Mouse (Mus musculus): Measurements from ENCODE around the gene Thap4. TPM values are rescaled to one million over a fixed set of nuclear protein-coding genes. Genes with fewer than 3 reads are reported as not detected.
"Not testable (repeated sequence)": the region's sequence is repeated elsewhere in the genome, so short reads cannot be mapped to it uniquely, and the experiment has no call there.

Gene Thap4
- polyA plus RNA-seq, 1 experiment from 2014 or later: 37.5 TPM

- no peak overlapping the region for H3K4me3 ChIP-seq (ENCODE audit: low read depth, low read length)
- H3K9me3 ChIP-seq (ENCODE audit: control insufficient read depth, low read length): no peaks in the 10 kb centered on the region
- WGBS: 90% methylated on average over 5 of the region's 5 CpGs
- no peak overlapping the region for H3K9ac ChIP-seq (ENCODE audit: low read length)
- H3K4me1 ChIP-seq (ENCODE audit: control insufficient read depth, insufficient read depth, low read length): no peaks in the 10 kb centered on the region
- H3K4me2 ChIP-seq: no peak overlapping the region
- H3K27me3 ChIP-seq (ENCODE audit: control insufficient read depth, insufficient read depth, low read length): no peaks in the 10 kb centered on the region
- DNase-seq (ENCODE audit: low spot score, missing footprints): no peak
- ATAC-seq (ENCODE audit: low FRiP score): no peak
- peaks cover 37% of the 10 kb centered on the region for H3K36me3 ChIP-seq (ENCODE audit: control insufficient read depth, insufficient read depth, low read length)
- no peak overlapping the region for H3K27ac ChIP-seq (ENCODE audit: low read depth, low read length)
These were observed 22.0 kb upstream of the Thap4 start for GRCm38 (mm10) chr1:93776686-93777085.

- no peak overlapping the region for H3K4me2 ChIP-seq
- no peak for ATAC-seq (ENCODE audit: low FRiP score)
- WGBS: 96% methylated on average over 3 of the region's 3 CpGs
- H3K27me3 ChIP-seq (ENCODE audit: control insufficient read depth, insufficient read depth, low read length): no peaks in the 10 kb centered on the region
- H3K4me1 ChIP-seq (ENCODE audit: control insufficient read depth, insufficient read depth, low read length): no peaks in the 10 kb centered on the region
- no peak overlapping the region for H3K4me3 ChIP-seq (ENCODE audit: low read depth, low read length)
- no peak overlapping the region for H3K27ac ChIP-seq (ENCODE audit: low read depth, low read length)
- H3K36me3 ChIP-seq (ENCODE audit: control insufficient read depth, insufficient read depth, low read length): peaks cover 5% of the 10 kb centered on the region
- H3K9me3 ChIP-seq (ENCODE audit: control insufficient read depth, low read length): no peaks in the 10 kb centered on the region
- DNase-seq (ENCODE audit: low spot score, missing footprints): no peak
- H3K9ac ChIP-seq (ENCODE audit: low read length): no peak overlapping the region
These were observed 15.2 kb upstream of the Thap4 start for GRCm38 (mm10) chr1:93769901-93770300.

GRCm38 (mm10) chr1:93767600-93767999 is 12.9 kb upstream of the Thap4 start:
- H3K4me1 ChIP-seq (ENCODE audit: control insufficient read depth, insufficient read depth, low read length): no peaks in the 10 kb centered on the region
- H3K9me3 ChIP-seq (ENCODE audit: control insufficient read depth, low read length): no peaks in the 10 kb centered on the region
- H3K36me3 ChIP-seq (ENCODE audit: control insufficient read depth, insufficient read depth, low read length): no peaks in the 10 kb centered on the region; the same call in 1 of the 2 replicates
- H3K4me3 ChIP-seq (ENCODE audit: low read depth, low read length): no peak overlapping the region
- ATAC-seq (ENCODE audit: low FRiP score): no peak
- DNase-seq (ENCODE audit: low spot score, missing footprints): no peak
- H3K4me2 ChIP-seq: no peak overlapping the region
- H3K27me3 ChIP-seq (ENCODE audit: control insufficient read depth, insufficient read depth, low read length): no peaks in the 10 kb centered on the region
- H3K9ac ChIP-seq (ENCODE audit: low read length): no peak overlapping the region
- H3K27ac ChIP-seq (ENCODE audit: low read depth, low read length): no peak overlapping the region
- 97% methylated on average over 6 of the region's 6 CpGs for WGBS

- Histone ChIP-seq H3K27ac (ENCODE audit: low read depth, low read length) (no peak overlapping the region), H3K27me3 (ENCODE audit: control insufficient read depth, insufficient read depth, low read length) (no peaks in the 10 kb centered on the region), H3K4me2 (no peak overlapping the region), H3K9me3 (ENCODE audit: control insufficient read depth, low read length) (no peaks in the 10 kb centered on the region), H3K4me3 (ENCODE audit: low read depth, low read length) (no peak overlapping the region), H3K4me1 (ENCODE audit: control insufficient read depth, insufficient read depth, low read length) (no peaks in the 10 kb centered on the region), H3K9ac (ENCODE audit: low read length) (no peak overlapping the region), H3K36me3 (ENCODE audit: control insufficient read depth, insufficient read depth, low read length) (no peaks in the 10 kb centered on the region; the same call in 1 of the 2 replicates)
- DNase-seq (ENCODE audit: low spot score, missing footprints) (no peak), ATAC-seq (ENCODE audit: low FRiP score) (no peak)
- WGBS: 96% methylated on average over 9 of the region's 9 CpGs
These were observed 10.4 kb upstream of the Thap4 start for GRCm38 (mm10) chr1:93764871-93765591.

- H3K9ac ChIP-seq (ENCODE audit: low read length); H3K27ac ChIP-seq (ENCODE audit: low read depth, low read length); H3K4me1 ChIP-seq (ENCODE audit: control insufficient read depth, insufficient read depth, low read length); H3K4me2 ChIP-seq; ATAC-seq (ENCODE audit: low FRiP score); H3K36me3 ChIP-seq (ENCODE audit: control insufficient read depth, insufficient read depth, low read length); H3K9me3 ChIP-seq (ENCODE audit: control insufficient read depth, low read length); H3K27me3 ChIP-seq (ENCODE audit: control insufficient read depth, insufficient read depth, low read length); H3K4me3 ChIP-seq (ENCODE audit: low read depth, low read length): not testable (repeated sequence)
- WGBS: 97% methylated on average over 3 of the region's 3 CpGs
- peak; percentile 53 for DNase-seq (ENCODE audit: low spot score, missing footprints)
These were observed 8.9 kb upstream of the Thap4 start for GRCm38 (mm10) chr1:93763531-93763930.

GRCm38 (mm10) chr1:93760076-93760475 is 5.4 kb upstream of the Thap4 start:
- Histone ChIP-seq H3K9me3 (ENCODE audit: control insufficient read depth, low read length) (no peaks in the 10 kb centered on the region), H3K4me3 (ENCODE audit: low read depth, low read length) (no peak overlapping the region), H3K27me3 (ENCODE audit: control insufficient read depth, insufficient read depth, low read length) (no peaks in the 10 kb centered on the region), H3K27ac (ENCODE audit: low read depth, low read length) (no peak overlapping the region), H3K36me3 (ENCODE audit: control insufficient read depth, insufficient read depth, low read length) (no peaks in the 10 kb centered on the region), H3K9ac (ENCODE audit: low read length) (no peak overlapping the region), H3K4me1 (ENCODE audit: control insufficient read depth, insufficient read depth, low read length) (peaks cover 3% of the 10 kb centered on the region; the same call in 1 of the 2 replicates), H3K4me2 (no peak overlapping the region)
- DNase-seq (ENCODE audit: low spot score, missing footprints) (peak; percentile 71), ATAC-seq (ENCODE audit: low FRiP score) (no peak)
- 94% methylated on average over 1 of the region's 1 CpGs for WGBS

- Histone ChIP-seq H3K27me3 (ENCODE audit: control insufficient read depth, insufficient read depth, low read length) (no peaks in the 10 kb centered on the region), H3K9ac (ENCODE audit: low read length) (no peak overlapping the region), H3K9me3 (ENCODE audit: control insufficient read depth, low read length) (no peaks in the 10 kb centered on the region), H3K4me2 (no peak overlapping the region; the same call in 1 of the 2 replicates), H3K27ac (ENCODE audit: low read depth, low read length) (no peak overlapping the region), H3K36me3 (ENCODE audit: control insufficient read depth, insufficient read depth, low read length) (no peaks in the 10 kb centered on the region), H3K4me1 (ENCODE audit: control insufficient read depth, insufficient read depth, low read length) (peaks cover 12% of the 10 kb centered on the region), H3K4me3 (ENCODE audit: low read depth, low read length) (no peak overlapping the region)
- no peak for ATAC-seq (ENCODE audit: low FRiP score)
- no peak for DNase-seq (ENCODE audit: low spot score, missing footprints)
These were observed 1.5 kb upstream of the Thap4 start for GRCm38 (mm10) chr1:93756154-93756553.

GRCm38 (mm10) chr1:93755618-93756017 is 954 bp upstream of the Thap4 start:
- no peaks in the 10 kb centered on the region for H3K9me3 ChIP-seq (ENCODE audit: control insufficient read depth, low read length)
- ATAC-seq (ENCODE audit: low FRiP score) (no peak), DNase-seq (ENCODE audit: low spot score, missing footprints) (no peak)
- H3K9ac ChIP-seq (ENCODE audit: low read length): peak overlapping the region; percentile 88
- H3K4me1 ChIP-seq (ENCODE audit: control insufficient read depth, insufficient read depth, low read length): peaks cover 12% of the 10 kb centered on the region
- no peak overlapping the region for H3K27ac ChIP-seq (ENCODE audit: low read depth, low read length)
- 47% methylated on average over 7 of the region's 7 CpGs for WGBS
- no peaks in the 10 kb centered on the region for H3K27me3 ChIP-seq (ENCODE audit: control insufficient read depth, insufficient read depth, low read length)
- no peaks in the 10 kb centered on the region for H3K36me3 ChIP-seq (ENCODE audit: control insufficient read depth, insufficient read depth, low read length)
- peak overlapping the region; percentile 94 for H3K4me3 ChIP-seq (ENCODE audit: low read depth, low read length)
- peak overlapping the region; percentile 91 for H3K4me2 ChIP-seq

- H3K36me3 ChIP-seq (ENCODE audit: control insufficient read depth, insufficient read depth, low read length): no peaks in the 10 kb centered on the region; the same call in 1 of the 2 replicates
- peak overlapping the region; percentile 91 for H3K4me2 ChIP-seq
- no peaks in the 10 kb centered on the region for H3K9me3 ChIP-seq (ENCODE audit: control insufficient read depth, low read length)
- H3K4me1 ChIP-seq (ENCODE audit: control insufficient read depth, insufficient read depth, low read length): peaks cover 12% of the 10 kb centered on the region
- H3K9ac ChIP-seq (ENCODE audit: low read length): peak overlapping the region; percentile 88
- DNase-seq (ENCODE audit: low spot score, missing footprints) (no peak), ATAC-seq (ENCODE audit: low FRiP score) (no peak)
- H3K27ac ChIP-seq (ENCODE audit: low read depth, low read length): peak overlapping the region; percentile 84
- H3K27me3 ChIP-seq (ENCODE audit: control insufficient read depth, insufficient read depth, low read length): no peaks in the 10 kb centered on the region
- 1% methylated on average over 13 of the region's 13 CpGs for WGBS
- H3K4me3 ChIP-seq (ENCODE audit: low read depth, low read length): peak overlapping the region; percentile 94
These were observed 587 bp upstream of the Thap4 start for GRCm38 (mm10) chr1:93755291-93755610.

All from midbrain, embryonic 11.5 days (tissue).